Mouse (Mus musculus): ENCODE data around the gene Dmrtb1. TPM values are rescaled to one million over a fixed set of nuclear protein-coding genes. Genes with fewer than 3 reads are reported as not detected.

Dmrtb1 gene
- polyA plus RNA-seq (2021; fragmentation: Nextera tagmentation), result 0.60 and 0.70 TPM in 2 replicates
- long read RNA-seq, experiment 1, partial matches to known transcripts, result 0 of 3 reads
- long read RNA-seq, experiment 1, other reads (novel, unspliced or antisense), result 1 of 3 reads
- long read RNA-seq, experiment 2, result 0 reads

GRCm38 (mm10) chr4:107684130-107684529 lies at the start of gene Dmrtb1:
Dmrtb1 (minus strand) TSS chr4:107684230.

Other genes starting within 250 kb of the Dmrtb1 start
- 0.13 and 0.41 TPM in 2 replicates for gene Glis1, start 249.6 kb downstream of the Dmrtb1 start, polyA plus RNA-seq (2021; fragmentation: Nextera tagmentation)
- gene Lrp8, start 118.0 kb upstream of the Dmrtb1 start, polyA plus RNA-seq (2021; fragmentation: Nextera tagmentation), result 4.1 and 4.8 TPM in 2 replicates
- 67.0 and 81.7 TPM in 2 replicates for gene Magoh, start 195.5 kb upstream of the Dmrtb1 start, polyA plus RNA-seq (2021; fragmentation: Nextera tagmentation)
- gene 0610037L13Rik, start 205.6 kb upstream of the Dmrtb1 start, polyA plus RNA-seq (2021; fragmentation: Nextera tagmentation), result 84.4 and 93.4 TPM in 2 replicates
- gene Cpt2, start 239.4 kb upstream of the Dmrtb1 start, polyA plus RNA-seq (2021; fragmentation: Nextera tagmentation), result 8.9 and 9.4 TPM in 2 replicates

All from left cerebral cortex, adult 6 months (tissue).